Mouse (Mus musculus): ENCODE measurements around the gene Klrb1c. TPM values are rescaled to one million over a fixed set of nuclear protein-coding genes. Genes with fewer than 3 reads are reported as not detected.
"Not testable (repeated sequence)": the region's sequence is repeated elsewhere in the genome, so short reads cannot be mapped to it uniquely, and the experiment has no call there.

The Klrb1c gene
- polyA plus RNA-seq, 1 experiment from 2014 or later, result 0.22 TPM

DNA sequence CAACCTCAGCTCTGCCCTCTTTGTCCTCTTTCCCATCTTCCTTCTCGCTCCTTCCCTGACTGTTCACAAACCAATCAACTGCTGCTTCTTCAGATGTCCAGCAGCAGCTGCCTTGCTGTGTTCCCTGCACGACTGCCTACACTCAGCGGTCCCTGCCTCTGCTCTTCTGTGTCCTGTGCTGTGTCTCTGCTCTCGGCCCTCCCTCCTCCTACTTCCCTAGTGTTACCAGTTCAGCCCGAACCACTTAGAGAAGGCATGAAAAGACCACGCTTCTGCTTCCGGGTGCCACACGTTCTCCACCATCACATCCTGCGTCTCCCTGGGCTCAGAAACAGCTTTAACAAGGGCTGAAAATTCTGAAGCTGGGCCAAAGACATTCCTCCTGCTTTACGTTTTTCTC is 34.8 kb downstream of the Klrb1c start:
- H3K4me3 ChIP-seq (ENCODE audit: inconsistent target); H3K79me2 ChIP-seq (ENCODE audit: inconsistent target); H3K27ac ChIP-seq; H3K36me3 ChIP-seq (ENCODE audit: inconsistent target): not testable (repeated sequence)
- WGBS (ENCODE audit: missing documents), result 17% methylated on average over 10 of the region's 10 CpGs

DNA sequence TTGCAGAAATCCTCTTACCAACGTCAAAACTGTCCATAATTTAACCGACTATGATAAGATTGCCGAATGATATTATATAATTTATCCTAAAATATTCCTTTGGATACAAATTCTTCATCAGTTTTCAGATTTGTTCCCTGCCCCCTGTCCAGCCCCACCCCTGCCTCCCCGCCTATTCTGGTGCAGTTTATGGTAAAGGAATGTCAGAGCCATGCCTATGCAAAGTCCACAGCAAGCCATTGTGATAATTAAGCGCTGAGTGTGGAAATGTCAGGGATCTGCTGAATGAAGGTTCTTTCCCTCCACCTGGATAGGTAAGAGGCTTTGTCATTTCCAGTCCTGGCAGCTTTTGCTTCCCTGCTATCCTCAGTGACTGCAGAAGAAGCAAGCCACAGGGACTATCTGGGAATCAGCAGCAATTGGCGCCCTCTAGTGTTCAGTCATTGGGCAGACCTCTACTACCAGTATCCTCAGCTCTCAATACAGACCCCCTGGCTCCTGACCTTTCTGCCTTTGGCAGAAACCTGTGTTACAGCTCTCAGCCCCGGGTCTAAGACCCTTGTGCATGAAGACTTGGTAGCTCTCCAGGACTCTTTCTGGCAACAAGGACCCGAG is 35.3 kb downstream of the Klrb1c start:
- not testable (repeated sequence) for H3K79me2 ChIP-seq (ENCODE audit: inconsistent target); H3K4me3 ChIP-seq (ENCODE audit: inconsistent target); H3K27ac ChIP-seq; H3K36me3 ChIP-seq (ENCODE audit: inconsistent target)
- 51% methylated on average over 7 of the region's 8 CpGs for WGBS (ENCODE audit: missing documents)

DNA sequence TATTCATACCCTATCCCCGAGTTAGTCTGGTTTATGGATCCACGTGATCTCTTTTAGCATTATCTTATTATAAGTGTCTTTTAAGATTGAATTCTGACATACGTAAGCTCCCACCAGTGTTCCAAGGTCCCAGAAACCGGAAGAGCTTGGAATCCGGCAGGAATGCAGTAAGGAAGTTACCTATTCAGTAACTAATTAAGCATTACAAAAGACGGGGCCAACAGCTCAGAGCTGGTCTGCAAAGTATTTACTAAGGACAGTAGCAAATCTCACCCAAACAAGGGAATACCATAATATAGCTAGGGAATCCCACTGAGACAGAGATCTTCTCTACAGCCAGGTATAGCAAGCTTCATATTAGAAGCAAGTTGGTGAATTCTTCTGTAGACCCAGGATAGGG is 42.0 kb downstream of the Klrb1c start:
- WGBS (ENCODE audit: missing documents), result 96% methylated on average over 6 of the region's 6 CpGs

DNA sequence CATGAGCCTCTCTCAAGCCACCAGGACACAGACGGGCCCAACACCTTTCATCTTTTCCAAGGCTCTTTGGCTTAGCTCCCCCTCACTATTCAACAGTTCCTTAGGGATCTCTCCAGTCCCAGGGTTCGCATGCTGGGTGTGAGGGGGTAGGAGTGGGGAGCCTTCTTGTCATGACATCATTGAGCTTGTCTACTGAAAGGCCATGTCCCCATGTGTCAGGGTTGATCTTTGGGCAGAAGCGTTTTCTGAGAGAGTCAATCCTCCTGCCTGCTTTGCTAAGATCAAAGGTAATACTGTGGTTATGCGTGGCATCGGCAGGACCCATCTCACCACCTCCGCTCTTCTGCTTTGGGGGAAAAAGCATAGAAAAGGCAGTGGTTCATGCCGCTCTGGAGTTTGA is 51.6 kb downstream of the Klrb1c start:
- H3K79me2 ChIP-seq (ENCODE audit: inconsistent target), result no peaks in the 10 kb centered on the region
- no peaks in the 10 kb centered on the region for H3K36me3 ChIP-seq (ENCODE audit: inconsistent target)
- H3K27ac ChIP-seq, result no peak overlapping the region
- H3K4me3 ChIP-seq (ENCODE audit: inconsistent target), result no peak overlapping the region
- 91% methylated on average over 7 of the region's 7 CpGs for WGBS (ENCODE audit: missing documents)

More for the DNA sequence above, 42.0 kb downstream of the Klrb1c start:
- not testable (repeated sequence) for H3K4me3 ChIP-seq (ENCODE audit: inconsistent target); H3K79me2 ChIP-seq (ENCODE audit: inconsistent target); H3K36me3 ChIP-seq (ENCODE audit: inconsistent target); H3K27ac ChIP-seq

DNA sequence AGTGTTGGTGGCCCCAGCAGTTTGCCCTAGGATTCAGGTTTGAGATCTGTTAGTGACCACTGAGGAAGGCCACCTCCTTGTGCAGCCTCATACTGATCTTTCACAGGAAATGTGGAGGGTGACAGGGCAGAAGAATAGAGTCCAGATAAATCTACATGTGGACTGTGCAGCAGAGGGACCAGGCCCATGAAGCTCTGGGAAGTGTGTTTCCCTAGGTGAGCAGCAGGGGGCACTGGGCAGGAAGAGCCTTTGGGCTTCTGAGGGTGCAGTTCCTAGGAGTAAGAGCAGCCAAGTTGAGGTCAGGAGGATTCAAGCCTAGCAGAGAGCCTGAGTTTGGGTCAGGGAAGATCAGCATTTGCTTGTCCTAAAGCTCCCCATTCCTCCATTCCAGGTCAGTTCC is 52.9 kb downstream of the Klrb1c start:
- Histone ChIP-seq H3K79me2 (ENCODE audit: inconsistent target) (no peaks in the 10 kb centered on the region), H3K4me3 (ENCODE audit: inconsistent target) (no peak overlapping the region), H3K27ac (no peak overlapping the region), H3K36me3 (ENCODE audit: inconsistent target) (no peaks in the 10 kb centered on the region)

DNA sequence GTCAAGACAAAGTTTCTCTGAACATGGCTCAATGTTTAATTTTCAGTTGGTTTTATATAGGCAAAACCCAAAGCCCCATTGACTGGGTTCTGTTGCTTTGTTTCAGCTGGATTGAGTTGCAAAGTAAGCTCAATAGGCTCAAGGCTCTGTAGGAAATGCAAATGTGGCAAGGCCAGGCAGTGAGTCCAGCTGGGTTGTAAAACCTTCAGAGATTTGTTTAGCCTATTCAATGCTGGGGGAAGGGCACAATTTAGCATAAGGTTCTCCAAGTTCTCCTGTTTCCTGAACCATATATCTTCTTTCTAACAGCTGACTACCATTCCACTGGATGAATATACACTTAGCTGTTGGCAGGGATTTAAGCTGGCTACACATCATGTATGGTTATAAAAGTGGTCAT is 54.1 kb downstream of the Klrb1c start:
- Histone ChIP-seq H3K36me3 (ENCODE audit: inconsistent target) (no peaks in the 10 kb centered on the region), H3K79me2 (ENCODE audit: inconsistent target) (no peaks in the 10 kb centered on the region), H3K4me3 (ENCODE audit: inconsistent target) (no peak overlapping the region), H3K27ac (no peak overlapping the region)

DNA sequence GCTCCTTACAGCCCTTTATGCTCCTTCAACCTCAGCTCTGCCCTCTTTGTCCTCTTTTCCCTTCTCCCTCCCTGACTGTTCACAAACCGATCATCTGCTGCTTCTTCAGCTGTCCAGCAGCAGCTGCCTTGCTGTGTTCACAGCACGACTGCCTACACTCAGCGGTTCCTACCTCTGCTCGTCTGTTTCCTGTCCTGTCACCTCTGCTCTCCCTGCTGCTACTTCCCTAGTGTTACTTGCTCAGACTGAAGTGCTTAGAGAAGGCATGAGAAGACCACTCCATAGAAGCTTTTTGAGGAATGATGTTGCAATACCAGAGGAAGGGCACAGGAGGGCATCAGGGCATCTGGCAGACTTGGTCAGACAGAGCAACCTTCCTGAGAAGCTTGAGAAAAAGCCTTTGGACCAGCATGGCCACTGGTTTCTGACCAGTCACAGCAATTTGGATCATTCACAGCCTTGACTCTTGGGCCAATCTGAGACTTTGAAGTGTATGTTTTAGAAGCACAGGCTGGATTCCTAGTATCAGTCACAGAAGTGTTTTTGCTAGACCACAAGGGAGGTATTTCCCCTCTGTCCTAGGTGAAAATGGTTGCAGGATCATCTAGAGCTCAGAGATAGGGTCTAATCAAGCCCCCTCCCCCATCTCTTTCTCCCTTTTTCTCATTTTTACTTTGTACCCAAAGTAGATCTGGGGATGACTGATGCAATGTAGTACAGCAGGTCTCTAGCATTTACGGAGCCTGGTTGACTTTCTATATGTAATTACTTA is 54.9 kb downstream of the Klrb1c start:
- Histone ChIP-seq H3K4me3 (ENCODE audit: inconsistent target) (no peak overlapping the region), H3K27ac (no peak overlapping the region), H3K36me3 (ENCODE audit: inconsistent target) (no peaks in the 10 kb centered on the region), H3K79me2 (ENCODE audit: inconsistent target) (no peaks in the 10 kb centered on the region)
- WGBS (ENCODE audit: missing documents), result 36% methylated on average over 5 of the region's 5 CpGs

DNA sequence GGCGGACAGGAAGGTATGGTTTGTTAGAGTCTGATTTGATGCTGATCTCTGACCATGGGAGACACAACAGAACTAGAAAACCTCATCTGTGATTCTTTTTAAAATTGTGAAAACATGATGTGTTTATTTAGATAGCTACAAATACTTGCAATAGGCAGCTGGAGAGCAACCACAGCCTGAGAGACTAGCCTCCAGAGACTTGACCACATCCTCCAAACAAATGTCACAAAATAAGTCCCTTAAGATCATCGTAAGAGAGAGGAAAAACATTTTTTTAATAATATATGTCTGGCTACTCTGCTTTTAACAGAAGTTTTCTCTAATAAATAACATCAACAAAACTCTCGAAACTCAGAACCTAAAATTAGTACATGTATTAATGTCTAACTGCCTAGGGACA is 57.0 kb downstream of the Klrb1c start:
- no peak overlapping the region for H3K4me3 ChIP-seq (ENCODE audit: inconsistent target)

More for the DNA sequence above, 57.0 kb downstream of the Klrb1c start:
- Histone ChIP-seq H3K27ac (no peak overlapping the region), H3K36me3 (ENCODE audit: inconsistent target) (no peaks in the 10 kb centered on the region), H3K79me2 (ENCODE audit: inconsistent target) (no peaks in the 10 kb centered on the region)
- WGBS (ENCODE audit: missing documents), result 57% methylated on average over 3 of the region's 3 CpGs

Other genes with a start within 250 kb of the Klrb1c start
- not detected in 3 replicates for gene A2ml1, start 207.6 kb downstream of the Klrb1c start, polyA plus RNA-seq (2018)
- gene Klrb1a, start 165.7 kb downstream of the Klrb1c start, polyA plus RNA-seq (2018), result not detected in 3 replicates
- gene Clec2h, start 126.8 kb downstream of the Klrb1c start, polyA plus RNA-seq (2018), result not detected in 3 replicates
- not detected in 3 replicates for gene Klrb1, start 66.2 kb downstream of the Klrb1c start, polyA plus RNA-seq (2018)
- gene Gm44511, start 37.1 kb upstream of the Klrb1c start, polyA plus RNA-seq (2018), result not detected in 3 replicates
- gene Klrb1b, start 37.1 kb upstream of the Klrb1c start, polyA plus RNA-seq (2018), result 0.24 TPM in 1 of 3 replicates, not detected in the others
- 4.1 to 7.2 TPM (median 5.9 TPM) in 3 replicates for gene Clec2i, start 98.4 kb upstream of the Klrb1c start, polyA plus RNA-seq (2018)
- 0.64 to 4.3 TPM (median 0.99 TPM) in 3 replicates for gene BC035044, start 101.9 kb upstream of the Klrb1c start, polyA plus RNA-seq (2018)
- not detected in 3 replicates for gene Clec2g, start 145.2 kb upstream of the Klrb1c start, polyA plus RNA-seq (2018)

Data from macrophage (primary cell).